Mouse (Mus musculus) CH12.LX (cell line): ENCODE measurements around the gene A930004D18Rik. TPM values are rescaled to one million over a fixed set of nuclear protein-coding genes. Genes with fewer than 3 reads are reported as not detected.

Experiments
- DNase-seq: peaks from one replicate; pipeline ENCODE4 v3.0.0-alpha.2; 2013; ENCODE audit errors: extremely low read depth
- H3K27ac ChIP-seq: 2 replicates; pipeline ENCODE4 v1.5.1; 2012; ENCODE audit warnings: low read depth, mild to moderate bottlenecking, control low read depth, moderate library complexity; ENCODE audit not compliant: insufficient read depth
- H3K27me3 ChIP-seq: replicated peaks from 2 replicates; pipeline ENCODE3; 2012; ENCODE audit warnings: inconsistent platforms
- H3K36me3 ChIP-seq, 2 experiments: replicated peaks in 1 of 2; 2 replicates each; pipeline versions ENCODE3 to v1.6.1; 2012; ENCODE audit warnings: inconsistent platforms in 1 of 2, low read length in 1 of 2, mild to moderate bottlenecking in 1 of 2, mixed read lengths in 1 of 2, moderate library complexity in 1 of 2; ENCODE audit not compliant: control insufficient read depth in 1 of 2, insufficient read depth in 1 of 2
- H3K4me1 ChIP-seq, 2 experiments: 2 replicates each; pipeline ENCODE4 v1.6.1; 2012; ENCODE audit warnings: inconsistent platforms in 1 of 2, moderate library complexity in 1 of 2; ENCODE audit not compliant: insufficient read depth in 2 of 2, control insufficient read depth in 1 of 2
- H3K4me2 ChIP-seq: 2 replicates; pipeline ENCODE4 v1.6.1; 2012; ENCODE audit warnings: low read depth, mild to moderate bottlenecking, control low read depth; ENCODE audit not compliant: poor library complexity, insufficient read depth, severe bottlenecking
- H3K4me3 ChIP-seq, 3 experiments: fragments of 150-350 bp in 1 of 3; sonication (generic) in 1 of 3; replicated peaks in 1 of 3; 2 replicates each; pipeline versions ENCODE3 to v1.5.1; 2011 to 2012; ENCODE audit warnings: low read depth in 2 of 3, low read length in 2 of 3, mild to moderate bottlenecking in 2 of 3, moderate library complexity in 2 of 3, control low read depth in 1 of 3, improper control_type of control experiment in 1 of 3, inconsistent platforms in 1 of 3, mixed read lengths in 1 of 3; ENCODE audit not compliant: poor library complexity in 1 of 3
- H3K79me2 ChIP-seq: replicated peaks from 2 replicates; pipeline ENCODE4 v1.6.1; 2012; ENCODE audit warnings: mild to moderate bottlenecking, moderate library complexity; ENCODE audit not compliant: control insufficient read depth, poor library complexity, insufficient read depth, severe bottlenecking; ENCODE audit errors: extremely low read depth
- H3K9ac ChIP-seq: 2 replicates; pipeline ENCODE4 v1.6.1; 2012; ENCODE audit warnings: low read depth, mild to moderate bottlenecking, control low read depth, moderate library complexity; ENCODE audit not compliant: insufficient read depth
- H3K9me3 ChIP-seq: replicated peaks from 2 replicates; pipeline ENCODE3; 2012; ENCODE audit warnings: low read length, inconsistent platforms, mixed read lengths
- BHLHE40 ChIP-seq: IDR thresholded peaks from 2 replicates; pipeline ENCODE4 v1.6.1; 2011; ENCODE audit warnings: mild to moderate bottlenecking, low read depth, low read length, improper control_type of control experiment
- CHD1 ChIP-seq: IDR thresholded peaks from 2 replicates; pipeline ENCODE4 v1.6.1; 2012; ENCODE audit warnings: low read depth, low read length, improper control_type of control experiment, inconsistent platforms
- CHD2 ChIP-seq: IDR thresholded peaks from 2 replicates; pipeline ENCODE4 v1.6.1; 2011; ENCODE audit warnings: low read length, improper control_type of control experiment
- CTCF ChIP-seq, 2 experiments: IDR thresholded peaks in 1 of 2; conservative IDR thresholded peaks in 1 of 2; 2 replicates each; pipeline ENCODE4 v1.5.1; 2011 to 2012; ENCODE audit warnings: low read depth in 2 of 2, low read length in 2 of 2, improper control_type of control experiment in 1 of 2, inconsistent platforms in 1 of 2, mild to moderate bottlenecking in 1 of 2, moderate library complexity in 1 of 2
- E2F4 ChIP-seq: IDR thresholded peaks from 2 replicates; pipeline ENCODE4 v1.6.1; 2011; ENCODE audit warnings: low read depth, low read length, improper control_type of control experiment; ENCODE audit not compliant: insufficient replicate concordance
- IRF4 ChIP-seq: IDR thresholded peaks from 2 replicates; pipeline ENCODE4 v1.6.1; 2014; ENCODE audit warnings: low read depth, mild to moderate bottlenecking, inconsistent platforms, low read length, improper control_type of control experiment
- JUND ChIP-seq: conservative IDR thresholded peaks from 2 replicates; pipeline ENCODE4 v1.6.1; 2011; ENCODE audit warnings: low read depth, low read length, improper control_type of control experiment
- KAT2A ChIP-seq: IDR thresholded peaks from 2 replicates; pipeline ENCODE4 v1.6.1; 2012; ENCODE audit warnings: low read length, improper control_type of control experiment, inconsistent platforms; ENCODE audit not compliant: insufficient replicate concordance
- NRF1 ChIP-seq: IDR thresholded peaks from 2 replicates; pipeline ENCODE4 v1.6.1; 2014; ENCODE audit warnings: low read depth, mild to moderate bottlenecking, inconsistent platforms, low read length, improper control_type of control experiment, moderate library complexity
- POLR2A ChIP-seq: IDR thresholded peaks from 2 replicates; pipeline ENCODE4 v1.6.1; 2011; ENCODE audit warnings: low read depth, mild to moderate bottlenecking, improper control_type of control experiment, low read length
- POLR2AphosphoS2 ChIP-seq: IDR thresholded peaks from 2 replicates; pipeline ENCODE4 v1.6.1; 2011; ENCODE audit warnings: low read depth, low read length, improper control_type of control experiment
- RAD21 ChIP-seq: IDR thresholded peaks from 2 replicates; pipeline ENCODE4 v1.6.1; 2011; ENCODE audit warnings: low read depth, mild to moderate bottlenecking, low read length, improper control_type of control experiment, moderate library complexity
- TBP ChIP-seq: conservative IDR thresholded peaks from 2 replicates; pipeline ENCODE4 v1.6.1; 2011; ENCODE audit warnings: low read depth, low read length, improper control_type of control experiment
- ZC3H11A ChIP-seq: IDR thresholded peaks from 2 replicates; pipeline ENCODE4 v1.6.1; 2012; ENCODE audit warnings: low read depth, mild to moderate bottlenecking, inconsistent platforms, low read length, improper control_type of control experiment
- ZNF384 ChIP-seq: IDR thresholded peaks from 2 replicates; pipeline ENCODE4 v1.6.1; 2012; ENCODE audit warnings: low read depth, low read length, improper control_type of control experiment, inconsistent platforms
- dilution Hi-C: fragments of 300-500 bp; cut with MboI; formaldehyde crosslinking; loops from 2 replicates; pipeline ENCODE4 v1.14.3; 2020; ENCODE audit warnings: low sequenced_read_pairs; ENCODE audit not compliant: extremely low pct_unique_long_range_greater_than_20kb, extremely low pct_ligation_motif_present
- in situ Hi-C: fragments of 300-500 bp; cut with MboI; formaldehyde crosslinking; loops from 3 replicates; pipeline ENCODE4 v1.14.3; 2019; ENCODE audit warnings: low sequenced_read_pairs, low pct_ligation_motif_present, low pct_unique_long_range_greater_than_20kb, mixed read lengths
- polyA plus RNA-seq: library from polyadenylated mRNA; unstranded; fragments of >175 nt; gene quantifications from 2 replicates; pipeline ENCODE4 v1.2.1, GENCODE M21; 2012; ENCODE audit warnings: low read depth; ENCODE audit not compliant: insufficient read length
- total RNA-seq, 2 experiments: library from RNA; depleted of rRNA; stranded (reverse); fragments of 300-350 nt in 1 of 2; fragments of >200 nt in 1 of 2; gene quantifications; 2 replicates each; pipeline ENCODE4 v1.2.3; 2012 to 2014

A930004D18Rik gene
- 0.67 and 0.72 TPM in 2 replicates for total RNA-seq (2012; rRNA removed)
- 0.15 and 0.22 TPM in 2 replicates for total RNA-seq (2014; rRNA removed)
- 1.7 and 2.0 TPM in 2 replicates for polyA plus RNA-seq

DNA sequence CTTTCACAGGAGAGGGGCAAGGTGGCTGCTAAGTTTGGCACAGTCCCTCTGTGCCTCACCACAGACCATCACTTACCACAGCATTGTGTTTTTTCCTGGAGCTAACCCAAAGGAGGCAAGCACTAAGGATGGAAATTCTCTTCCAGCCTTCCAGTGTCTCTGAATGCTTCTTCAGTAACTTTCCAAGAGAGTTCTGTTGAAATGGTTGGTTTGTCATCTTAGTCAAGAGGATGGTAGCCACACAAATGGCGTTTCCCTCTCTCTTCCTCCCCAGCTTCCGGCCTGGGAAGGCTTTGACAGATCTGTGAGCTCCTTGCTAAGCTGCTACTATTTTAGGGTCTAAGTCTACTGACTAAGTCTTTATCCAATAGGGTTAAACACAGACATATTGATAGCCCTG is at the start of gene A930004D18Rik:
Gene A930004D18Rik, minus strand, starts transcription at position 247 of the 400 bp plus-strand sequence.
- Histone ChIP-seq H3K4me2 (no peak within 1 kb of the TSS), H3K27ac (no peak within 1 kb of the TSS), H3K9me3 (no peaks in the 10 kb centered on the region), H3K9ac (no peak within 1 kb of the TSS), H3K79me2 (no peaks in the 10 kb centered on the region), H3K36me3 (no peaks in the 10 kb centered on the region), H3K4me1 (peaks cover 0 to 6% of the 10 kb centered on the region in 2 experiments; a peak in 1 of 4 replicates), H3K27me3 (peaks cover 10% of the 10 kb centered on the region), H3K4me3 (no peak within 1 kb of the TSS)
- in situ Hi-C loops: loop anchor here (10.0 to 25.0 kb wide), 3 partner anchors 147 to 650 kb away; partner anchors contain the start of genes Bmi1 and Spag6
- no peak for DNase-seq
- dilution Hi-C loops: no loop called here
- TF ChIP-seq E2F4 (no peak), CHD2 (no peak), BHLHE40 (no peak), CTCF (conservative IDR thresholded peaks at IDR 0.05 in 1 of 2, IDR thresholded peaks at IDR 0.05 in 1 of 2; ENCODE audit: low read depth in 2 of 2, low read length in 2 of 2) (no peak), KAT2A (no peak), RAD21 (no peak), TBP (no peak), IRF4 (no peak), POLR2AphosphoS2 (no peak)
- TF ChIP-seq, all 38 proteins: peak for 0

DNA sequence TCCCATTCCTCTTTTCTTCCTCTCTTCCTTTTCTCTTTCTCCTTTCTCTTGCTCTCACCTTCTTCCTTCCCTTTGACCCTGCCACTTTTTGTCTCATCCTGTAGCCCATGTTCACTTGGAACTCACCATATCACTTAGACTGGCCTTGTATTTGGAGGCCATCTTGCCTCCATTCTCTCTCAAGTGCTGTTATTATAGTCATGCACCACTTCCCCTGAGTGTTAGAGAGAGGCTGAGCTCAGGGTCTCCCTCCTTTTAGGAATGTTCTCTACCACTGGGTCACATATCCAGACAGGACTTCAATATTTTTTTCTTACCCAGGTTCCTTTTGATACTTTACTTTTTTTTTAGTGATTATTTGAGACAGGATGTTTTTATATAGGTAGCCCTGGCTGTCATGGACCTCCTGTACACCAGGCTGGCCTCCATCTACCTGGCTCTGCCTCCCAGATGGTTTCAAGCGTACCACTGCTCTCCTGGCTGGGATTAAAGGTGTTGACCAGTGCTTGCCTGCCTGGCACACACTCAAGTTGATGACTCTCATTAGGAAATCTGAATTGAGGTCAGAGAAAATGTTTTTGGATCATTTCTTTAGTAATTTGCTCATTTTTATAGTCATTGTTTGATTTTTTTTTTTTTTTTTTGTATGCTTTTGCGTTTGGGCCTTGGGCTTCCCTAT is 42.8 kb upstream of the A930004D18Rik start:
- H3K36me3 ChIP-seq: peaks cover 32 to 76% of the 10 kb centered on the region in 2 experiments
- dilution Hi-C loops: no loop called here

DNA sequence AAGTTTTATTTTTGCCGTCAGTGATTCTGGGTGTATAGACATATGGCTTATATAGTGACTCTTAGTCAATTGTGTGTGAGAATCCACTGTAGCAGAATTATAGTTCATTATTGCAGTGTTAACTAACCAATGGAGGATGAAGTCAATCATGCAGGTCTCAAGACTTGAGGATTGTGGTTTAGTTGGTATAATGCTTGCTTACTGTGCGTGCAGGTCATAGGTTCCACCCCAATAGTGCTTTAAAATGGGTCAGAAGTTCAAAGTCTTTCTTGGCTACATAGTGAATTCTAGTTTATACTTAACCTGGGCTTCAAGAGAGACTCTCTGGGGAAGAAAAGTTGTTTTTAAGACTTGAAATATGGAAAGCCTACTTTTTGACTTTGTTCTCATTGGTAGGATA is 34.4 kb upstream of the A930004D18Rik start:
- in situ Hi-C loops (no loop called here), dilution Hi-C loops (no loop called here)
- Histone ChIP-seq H3K79me2 (peaks cover 46% of the 10 kb centered on the region), H3K4me1 (peaks cover 0 to 12% of the 10 kb centered on the region in 2 experiments; a peak in 2 of 4 replicates), H3K9ac (no peak overlapping the region), H3K27me3 (no peaks in the 10 kb centered on the region), H3K36me3 (peaks cover 16 to 62% of the 10 kb centered on the region in 2 experiments), H3K27ac (no peak overlapping the region), H3K4me3 (no peak overlapping the region), H3K4me2 (no peak overlapping the region), H3K9me3 (no peaks in the 10 kb centered on the region)
- TF ChIP-seq KAT2A: no peak
- TF ChIP-seq CTCF (conservative IDR thresholded peaks at IDR 0.05 in 1 of 2, IDR thresholded peaks at IDR 0.05 in 1 of 2; ENCODE audit: low read depth in 2 of 2, low read length in 2 of 2): no peak
- DNase-seq: no peak

More for the DNA sequence above, 42.8 kb upstream of the A930004D18Rik start:
- H3K9me3 ChIP-seq: no peaks in the 10 kb centered on the region
- peaks cover 0 to 5% of the 10 kb centered on the region in 2 experiments; a peak in 1 of 4 replicates for H3K4me1 ChIP-seq
- no peaks in the 10 kb centered on the region for H3K27me3 ChIP-seq
- in situ Hi-C loops: no loop called here
- H3K9ac ChIP-seq: no peak overlapping the region
- peaks cover 26% of the 10 kb centered on the region for H3K79me2 ChIP-seq
- no peak for DNase-seq
- TF ChIP-seq ZNF384 (no peak), KAT2A (no peak), JUND (no peak), ZC3H11A (no peak), NRF1 (no peak), CHD1 (no peak), POLR2A (no peak)
- H3K4me2 ChIP-seq: no peak overlapping the region
- H3K27ac ChIP-seq: no peak overlapping the region
- no peak overlapping the region for H3K4me3 ChIP-seq
